Mouse (Mus musculus) bone marrow macrophage, adult 2 months (primary cell): ENCODE data around the gene F9.

ENCODE experiments used
- CTCF ChIP-seq: IDR thresholded peaks from 2 replicates; pipeline ENCODE4 v1.5.1; 2012; ENCODE audit warnings: low read depth, mild to moderate bottlenecking, low read length, moderate library complexity
- POLR2A ChIP-seq: IDR thresholded peaks from 2 replicates; pipeline ENCODE4 v1.6.1; 2012; ENCODE audit warnings: mild to moderate bottlenecking, low read depth, low read length, borderline replicate concordance

GRCm38 (mm10) chrX:60055185-60055584 is 55.9 kb downstream of the F9 start:
- TF ChIP-seq CTCF, result no peak
- no peak for TF ChIP-seq POLR2A
